Mouse (Mus musculus): Measurements from ENCODE around the gene Mcrs1.
"Not testable (repeated sequence)": the region's sequence is repeated elsewhere in the genome, so short reads cannot be mapped to it uniquely, and the experiment has no call there.

Gene Mcrs1

GRCm38 (mm10) chr15:99251626-99252380 is at the start of gene Mcrs1:
TSS of gene Mcrs1 (minus strand) at chr15:99251961.
- peak; percentile 95 to 96 for DNase-seq

- no peak for DNase-seq
Measured at GRCm38 (mm10) chr15:99296213-99296612, 44.5 kb upstream of the Mcrs1 start.

DNA sequence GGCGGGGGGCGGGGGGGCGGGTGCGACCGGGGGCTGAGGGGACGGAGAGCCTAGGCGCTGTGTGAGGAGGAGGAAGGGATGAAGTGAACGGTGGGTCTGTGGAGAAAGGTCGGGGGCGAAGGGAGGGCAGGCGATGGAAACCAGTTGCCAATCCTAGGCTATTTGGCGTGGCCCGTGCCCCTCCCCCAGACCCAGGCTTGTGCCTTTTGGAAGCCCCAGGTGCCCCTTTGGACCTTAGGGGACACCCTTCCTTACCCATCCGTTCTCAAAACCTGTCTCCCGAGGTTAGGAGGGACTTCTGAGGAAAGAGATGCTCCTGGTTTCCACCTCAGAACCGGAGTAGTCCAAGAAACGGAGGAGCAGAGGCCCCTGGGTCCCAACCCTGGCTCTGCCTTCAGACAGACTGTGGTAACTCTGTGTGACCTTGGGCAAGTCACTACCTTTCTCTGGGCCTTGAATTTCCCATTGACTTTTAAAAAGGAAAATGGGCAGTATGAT is 43.8 kb upstream of the Mcrs1 start, which contains the start of gene Fam186b:
Fam186b (minus strand) TSS at position 405 of the 498 bp plus-strand sequence.
- DNase-seq, result peak; percentile 21 to 52

- peak; percentile 85 to 90 for DNase-seq
Measured at GRCm38 (mm10) chr15:99294813-99295374, 43.1 kb upstream of the Mcrs1 start, which contains the start of gene Prpf40b. TSS of gene Prpf40b (plus strand) at chr15:99295087.

GRCm38 (mm10) chr15:99294287-99294686 is 42.5 kb upstream of the Mcrs1 start:
- peak in 1 of 2 experiments; percentile 14 for DNase-seq

DNA sequence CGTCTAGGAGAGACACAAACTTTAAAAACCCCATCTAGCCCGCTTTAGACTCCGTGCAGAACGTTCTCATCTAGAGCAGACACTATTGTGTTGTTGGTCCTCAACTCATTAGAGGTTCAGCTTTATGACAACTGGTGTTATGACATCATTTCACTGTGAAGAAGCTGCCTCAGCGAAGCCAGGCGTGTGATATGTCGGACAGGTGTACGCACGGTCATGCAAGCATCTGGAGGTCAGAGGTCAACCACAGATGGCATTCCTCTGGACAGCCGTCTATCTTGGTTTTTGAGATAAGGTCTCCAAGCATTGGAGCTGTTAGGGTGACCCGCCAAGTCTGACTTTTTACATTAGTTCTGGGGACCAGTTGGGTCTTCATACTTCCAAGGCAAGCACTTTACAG is 38.8 kb upstream of the Mcrs1 start:
- no peak for DNase-seq

GRCm38 (mm10) chr15:99285189-99285535 is 33.4 kb upstream of the Mcrs1 start:
- DNase-seq, result no peak

- DNase-seq, result no peak
Measured at GRCm38 (mm10) chr15:99284527-99285188, 32.9 kb upstream of the Mcrs1 start.

DNA sequence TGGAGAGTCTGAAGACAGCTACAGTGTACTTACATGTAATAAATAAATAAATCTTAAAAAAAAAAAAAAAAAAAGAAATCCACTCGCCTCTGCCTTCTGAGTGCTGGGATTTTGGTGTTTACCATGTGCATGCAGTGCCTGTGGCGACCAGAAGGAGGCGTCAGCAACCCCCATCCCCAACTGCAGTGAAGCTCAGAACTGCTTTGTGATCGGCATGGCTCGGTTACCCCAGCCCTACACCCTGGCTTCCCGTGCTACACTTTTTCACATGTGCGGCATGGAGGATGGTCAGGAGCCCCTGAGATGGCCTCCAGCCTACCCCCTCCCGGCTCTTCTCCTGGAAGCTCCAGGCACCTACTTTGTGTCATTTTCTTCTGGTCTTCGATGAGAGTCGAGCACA is 31.7 kb upstream of the Mcrs1 start:
- peak in 1 of 2 experiments; percentile 16 for DNase-seq

DNA sequence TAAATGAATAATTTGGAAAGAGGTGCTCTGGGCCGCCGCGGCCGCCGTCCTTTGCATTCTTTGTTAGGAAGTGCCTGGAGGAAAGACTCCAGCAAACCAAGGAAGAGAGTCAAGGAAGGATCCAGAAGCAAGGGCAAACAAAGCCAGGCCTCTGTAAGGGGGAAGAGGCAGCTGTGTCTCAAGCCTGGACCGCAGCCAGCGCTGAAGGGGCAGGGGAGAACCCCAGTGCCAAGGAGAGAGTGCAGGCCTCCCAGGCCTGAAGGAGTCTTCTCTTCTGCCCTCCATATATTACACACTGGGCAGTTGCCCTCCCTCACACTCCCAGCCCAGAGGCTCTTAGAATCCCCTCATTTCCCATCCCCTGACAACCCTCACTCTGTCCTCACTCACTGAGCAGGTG is 26.5 kb upstream of the Mcrs1 start:
- no peak for DNase-seq

DNA sequence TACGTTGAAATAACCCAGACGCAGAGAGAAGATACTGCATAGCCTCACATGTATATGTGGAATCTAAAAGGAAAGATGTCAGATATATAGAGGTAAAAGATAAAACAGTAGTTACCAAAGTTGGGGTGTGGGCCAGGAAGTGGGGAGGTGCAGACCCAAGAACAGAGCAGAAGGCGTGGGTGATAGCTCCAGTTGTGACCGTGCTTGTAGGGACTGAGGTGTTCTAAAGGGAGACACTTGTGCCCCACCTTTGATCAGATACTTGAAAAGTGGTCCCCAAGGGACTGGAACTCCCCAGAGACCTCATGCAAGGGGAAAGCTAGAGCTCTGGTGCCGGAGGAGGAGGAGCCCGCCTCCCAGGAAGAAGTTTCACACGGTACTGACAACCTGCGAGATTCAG is 24.3 kb upstream of the Mcrs1 start:
- DNase-seq, result peak; percentile 15 to 30

DNA sequence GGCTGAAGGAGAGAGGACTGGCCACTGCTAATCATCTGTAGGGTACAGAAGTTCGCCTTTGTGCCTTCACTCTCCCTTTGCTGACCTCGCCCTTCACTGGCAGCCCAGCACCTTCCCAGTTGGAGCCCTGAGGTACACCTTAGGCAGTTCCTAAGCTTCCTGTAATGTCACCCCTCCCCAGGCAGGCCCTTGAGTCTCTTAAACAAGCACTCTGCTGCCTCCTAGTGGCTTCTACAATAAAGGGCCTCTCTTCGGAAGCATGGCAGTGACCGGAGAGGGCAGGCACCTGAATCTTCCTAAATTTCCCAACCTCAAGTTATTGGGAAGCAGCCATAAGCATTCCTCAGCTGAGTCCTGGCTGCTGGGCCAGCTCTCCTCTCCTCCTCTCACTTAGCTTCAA is 13.9 kb upstream of the Mcrs1 start:
- peak; percentile 68 to 69 for DNase-seq

GRCm38 (mm10) chr15:99264363-99264762 is 12.6 kb upstream of the Mcrs1 start:
- DNase-seq, result no peak

DNA sequence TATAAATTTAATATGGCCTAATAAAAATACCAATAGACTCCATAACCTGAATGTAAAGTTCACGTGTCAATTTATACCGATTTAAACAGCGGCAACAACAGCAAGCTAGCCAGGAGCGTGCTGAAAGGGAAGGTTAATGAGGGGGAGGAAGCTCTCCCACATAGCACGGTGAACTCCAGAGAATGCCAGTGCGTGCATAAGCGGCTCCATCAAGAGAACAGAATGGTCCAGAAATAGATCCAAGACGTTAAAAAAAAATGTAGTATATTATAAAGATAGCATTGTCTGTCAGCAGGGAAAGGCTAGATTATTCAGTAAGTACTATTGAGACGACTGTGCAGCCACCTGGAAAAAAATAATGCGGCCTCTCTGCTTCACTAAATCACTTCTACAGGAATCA is 10.9 kb upstream of the Mcrs1 start:
- DNase-seq, result no peak

DNA sequence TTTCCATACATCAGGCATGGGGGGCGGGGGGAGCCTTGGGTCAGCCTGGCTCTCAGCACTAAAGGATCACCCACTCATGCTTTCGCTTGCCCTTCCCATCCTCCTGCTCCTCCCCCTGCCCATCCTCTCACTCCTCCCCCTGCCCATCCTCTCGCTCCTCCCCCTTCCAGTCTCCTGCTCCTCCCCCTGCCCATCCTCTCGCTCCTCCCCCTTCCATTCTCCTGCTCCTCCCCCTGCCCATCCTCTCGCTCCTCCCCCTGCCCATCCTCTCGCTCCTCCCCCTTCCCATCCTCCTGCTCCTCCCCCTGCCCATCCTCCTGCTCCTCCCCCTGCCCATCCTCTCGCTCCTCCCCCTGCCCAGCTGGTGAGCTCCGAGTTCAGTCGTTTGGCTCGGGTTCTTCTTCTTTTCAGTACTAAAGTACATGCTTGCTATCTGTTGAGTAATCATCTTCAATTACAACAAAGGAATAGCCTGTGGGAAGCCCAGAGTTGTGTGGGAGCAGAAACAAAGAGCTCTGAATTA is 8.0 kb upstream of the Mcrs1 start:
- DNase-seq, result peak; percentile 45 to 56

GRCm38 (mm10) chr15:99259167-99259729 is 7.5 kb upstream of the Mcrs1 start:
- DNase-seq, result no peak

- no peak for DNase-seq
Measured at GRCm38 (mm10) chr15:99255241-99255749, 3.5 kb upstream of the Mcrs1 start.

DNA sequence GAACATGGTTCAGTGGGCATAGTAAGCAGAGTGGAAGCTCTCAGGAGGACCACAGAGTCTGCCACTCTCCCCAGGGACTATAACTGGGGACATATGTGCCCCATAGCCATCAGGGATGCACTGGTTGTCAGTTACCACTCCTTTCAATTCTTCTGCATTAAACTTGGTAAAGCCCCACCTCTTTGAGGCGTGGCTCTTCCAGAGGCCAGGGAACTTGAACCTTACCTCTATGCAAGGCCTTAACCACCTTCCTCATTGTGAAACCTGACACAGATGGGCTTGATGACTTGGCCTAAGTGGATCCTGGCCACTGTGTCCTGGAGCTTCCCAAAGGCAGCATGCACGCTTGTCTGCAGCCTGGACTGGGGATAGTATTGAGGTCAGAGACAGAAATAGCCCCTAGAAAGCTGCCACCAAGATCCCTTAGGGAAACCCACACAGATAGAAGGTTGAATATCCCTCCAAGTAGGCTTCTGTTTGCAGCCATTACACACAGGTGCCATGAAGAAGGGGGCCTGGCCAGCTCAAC is 2.8 kb upstream of the Mcrs1 start:
- DNase-seq, result no peak

DNA sequence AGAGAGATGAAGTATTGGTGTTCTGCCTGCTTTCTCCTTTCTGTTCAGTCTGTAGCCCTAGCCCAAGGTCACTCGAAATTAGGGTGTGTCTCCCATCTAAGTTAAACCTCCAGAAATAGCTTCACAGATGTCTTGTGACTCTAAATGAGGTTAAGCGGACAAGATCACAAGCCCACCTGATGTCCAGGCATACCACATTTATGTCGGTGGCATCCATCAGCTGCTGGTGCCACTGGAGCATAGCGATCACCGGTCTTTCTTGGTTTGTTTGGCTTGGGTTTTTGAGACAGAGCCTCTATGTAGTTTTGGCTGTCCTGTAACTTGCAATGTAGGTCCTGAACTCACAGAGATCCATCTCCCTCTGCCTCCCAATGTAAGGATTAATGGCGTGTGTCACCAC is 2.0 kb upstream of the Mcrs1 start:
- no peak for DNase-seq

GRCm38 (mm10) chr15:99253175-99253479 is 1.4 kb upstream of the Mcrs1 start:
- DNase-seq, result not testable (repeated sequence)

DNA sequence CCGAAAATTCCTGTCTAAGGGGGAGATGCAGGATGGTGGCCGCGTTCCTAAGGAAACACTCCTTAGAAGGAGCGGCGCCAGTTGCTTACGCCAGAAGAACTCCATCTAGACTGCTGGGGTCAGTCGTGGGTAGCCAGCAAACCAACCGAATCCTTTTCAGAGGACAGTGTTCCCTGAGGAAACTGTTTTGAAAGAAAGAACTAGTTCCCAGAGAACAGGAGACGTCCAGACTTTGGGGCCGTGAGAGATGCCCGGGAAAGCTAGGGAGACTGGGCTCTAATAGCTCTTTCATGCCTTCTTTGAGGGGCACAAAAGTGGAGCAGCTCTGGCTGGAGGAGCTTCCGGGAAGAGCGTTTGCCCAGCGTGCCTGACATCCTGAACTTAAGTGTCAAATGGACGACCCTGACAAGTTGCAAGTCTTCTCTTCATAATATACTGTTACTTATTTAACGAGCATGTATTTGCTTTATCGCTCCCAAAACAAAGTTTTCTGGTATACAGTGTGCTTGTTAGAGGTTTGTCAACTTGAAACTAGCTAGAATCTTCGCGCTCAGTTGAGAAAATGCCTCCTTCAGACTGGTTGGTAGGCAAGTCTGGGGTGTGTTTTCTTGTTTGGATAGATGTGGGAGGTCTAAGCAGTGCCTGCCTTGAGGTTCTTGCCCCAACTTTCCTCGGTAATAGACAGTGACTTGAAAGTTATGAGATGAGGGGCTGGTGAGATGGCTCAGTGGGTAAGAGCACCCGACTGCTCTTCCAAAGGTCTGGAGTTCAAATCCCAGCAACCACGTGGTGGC is 817 bp upstream of the Mcrs1 start:
- DNase-seq, result no peak

DNA sequence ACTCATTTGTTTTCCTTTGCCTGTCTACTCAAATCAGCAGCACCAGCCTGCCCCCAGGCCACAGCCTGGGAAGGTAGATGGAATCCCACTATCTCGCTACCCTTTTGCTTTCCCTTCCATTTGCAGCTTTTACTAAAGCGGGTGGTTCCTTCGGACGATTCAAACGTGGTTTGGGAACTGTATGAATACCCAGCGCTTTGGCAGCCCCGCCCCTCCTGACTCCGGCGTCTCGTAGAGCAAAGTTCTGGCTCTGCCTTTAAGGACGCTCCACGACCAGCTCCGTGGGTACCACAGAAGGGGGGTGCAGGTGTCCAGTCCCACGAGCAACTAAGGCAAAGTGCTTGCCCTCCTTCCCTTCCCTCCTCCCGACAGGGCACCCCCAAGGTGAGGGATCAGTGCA is 650 bp downstream of the Mcrs1 start:
- peak in 1 of 2 experiments; percentile 29 for DNase-seq
